Mouse (Mus musculus) retina, postnatal 7 days (tissue): ENCODE results near the gene Ankfy1.
A peak's percentile ranks its signal among the peaks of the same experiment; 100 is the strongest.

Source experiments
- DNase-seq: peaks from one replicate; pipeline ENCODE4 v3.0.0-alpha.2; 2012; ENCODE audit warnings: low read depth, low spot score

Ankfy1 gene

GRCm38 (mm10) chr11:72792033-72792432, 102.2 kb downstream of the Ankfy1 start:
- DNase-seq, result no peak

GRCm38 (mm10) chr11:72795149-72795454, 105.3 kb downstream of the Ankfy1 start:
- DNase-seq, result no peak

- DNase-seq, result peak; percentile 92
Measured at GRCm38 (mm10) chr11:72795455-72796295, 105.9 kb downstream of the Ankfy1 start, which contains the start of the genes Cyb5d2 and Zzef1. Cyb5d2 (minus strand) TSS chr11:72796142. Zzef1 (plus strand) TSS chr11:72796226.

GRCm38 (mm10) chr11:72796296-72796687, 106.5 kb downstream of the Ankfy1 start:
- DNase-seq, result no peak

- no peak for DNase-seq
Measured at GRCm38 (mm10) chr11:72796773-72797338, 107.0 kb downstream of the Ankfy1 start.

- DNase-seq, result no peak
Measured at GRCm38 (mm10) chr11:72798112-72798511, 108.3 kb downstream of the Ankfy1 start.

- DNase-seq, result no peak
Measured at GRCm38 (mm10) chr11:72801182-72801581, 111.4 kb downstream of the Ankfy1 start.

GRCm38 (mm10) chr11:72803038-72803437, 113.2 kb downstream of the Ankfy1 start:
- DNase-seq, result no peak

GRCm38 (mm10) chr11:72804586-72804985, 114.8 kb downstream of the Ankfy1 start:
- no peak for DNase-seq

- no peak for DNase-seq
Measured at GRCm38 (mm10) chr11:72805232-72805631, 115.4 kb downstream of the Ankfy1 start.

- no peak for DNase-seq
Measured at GRCm38 (mm10) chr11:72806556-72806955, 116.8 kb downstream of the Ankfy1 start.

- DNase-seq, result no peak
Measured at GRCm38 (mm10) chr11:72807992-72808391, 118.2 kb downstream of the Ankfy1 start.

- DNase-seq, result no peak
Measured at GRCm38 (mm10) chr11:72813687-72814086, 123.9 kb downstream of the Ankfy1 start.

- no peak for DNase-seq
Measured at GRCm38 (mm10) chr11:72814188-72814587, 124.4 kb downstream of the Ankfy1 start.

GRCm38 (mm10) chr11:72816859-72817258, 127.1 kb downstream of the Ankfy1 start:
- DNase-seq, result no peak

- DNase-seq, result no peak
Measured at GRCm38 (mm10) chr11:72818067-72818466, 128.3 kb downstream of the Ankfy1 start.

- no peak for DNase-seq
Measured at GRCm38 (mm10) chr11:72821041-72821440, 131.2 kb downstream of the Ankfy1 start.
